Mouse (Mus musculus): ENCODE results near the gene Erg.

Erg gene

GRCm38 (mm10) chr16:95360214-95360850 lies 226.1 kb downstream of the Erg start:
- DNase-seq (ENCODE audit: extremely low read depth, insufficient read length, low spot score), result no peak

DNA sequence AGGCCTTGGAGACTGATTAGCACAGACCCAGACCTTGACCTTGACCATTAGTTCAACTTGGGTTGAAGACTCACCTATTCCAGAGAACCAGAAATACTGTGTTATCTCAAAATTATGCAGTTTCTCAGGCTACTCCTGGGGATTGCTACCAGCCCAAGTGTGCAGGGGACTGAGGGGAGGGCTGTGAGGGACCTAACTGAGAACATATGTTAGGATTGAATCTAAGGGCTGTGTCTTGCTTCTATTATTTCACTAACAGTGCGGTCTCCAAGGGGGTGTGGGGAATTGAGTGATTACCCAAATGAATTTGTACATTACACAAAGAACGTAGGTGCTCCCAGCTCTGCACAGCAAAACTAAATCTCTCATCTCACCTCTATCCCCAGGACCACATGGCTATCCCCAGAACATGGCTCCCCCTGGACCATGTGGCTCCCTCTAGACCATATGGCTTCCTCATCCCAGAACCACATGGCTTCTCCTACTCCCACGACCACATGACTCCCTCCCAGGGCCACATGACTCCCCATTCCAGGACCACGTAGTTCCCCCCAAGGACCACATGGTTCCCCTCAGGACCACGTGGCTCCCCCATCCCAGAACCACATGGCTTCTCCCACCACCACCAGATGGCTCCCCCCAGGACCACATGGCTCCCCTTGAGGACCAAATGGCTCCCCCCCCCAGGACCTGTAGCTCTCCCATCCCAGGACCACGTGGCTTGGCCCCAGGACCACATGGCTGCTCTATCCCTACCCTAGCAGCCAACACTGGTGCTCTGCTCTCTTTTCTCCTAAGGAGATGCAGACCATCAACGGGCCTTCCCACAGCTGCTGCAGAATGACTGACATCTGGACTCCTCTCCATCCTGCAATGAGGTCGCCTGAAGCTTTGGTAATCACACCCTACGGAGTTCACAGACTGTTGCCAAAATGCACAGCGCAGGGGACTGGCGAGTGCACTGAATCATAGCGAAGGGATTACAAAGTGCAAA lies 229.1 kb downstream of the Erg start:
- no peak for DNase-seq (ENCODE audit: extremely low read depth, insufficient read length, low spot score)

GRCm38 (mm10) chr16:95353838-95354237 lies 232.6 kb downstream of the Erg start:
- DNase-seq (ENCODE audit: extremely low read depth, insufficient read length, low spot score), result no peak

- no peak for DNase-seq (ENCODE audit: extremely low read depth, insufficient read length, low spot score)
Measured at GRCm38 (mm10) chr16:95352266-95352665, 234.1 kb downstream of the Erg start.

DNA sequence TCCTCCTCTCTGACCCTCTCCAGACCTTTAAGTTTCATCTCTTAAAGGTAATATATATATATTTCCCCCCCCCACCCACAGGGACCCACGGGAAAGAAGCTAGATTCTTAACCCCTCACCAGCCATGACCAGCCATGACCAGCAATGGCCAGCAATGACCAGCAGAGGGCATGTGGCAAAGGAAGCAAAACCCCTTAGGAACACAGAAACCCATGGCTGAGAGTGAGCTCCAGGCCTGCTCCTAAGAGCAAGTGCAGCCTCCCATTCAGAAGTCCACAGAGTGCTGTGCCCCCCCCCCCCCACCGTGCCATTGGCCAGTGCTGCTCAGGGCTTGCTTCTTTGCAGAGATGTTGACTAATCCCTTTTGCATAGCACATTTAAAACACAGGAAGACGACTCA lies 235.9 kb downstream of the Erg start:
- DNase-seq (ENCODE audit: extremely low read depth, insufficient read length, low spot score), result peak; percentile 13

GRCm38 (mm10) chr16:95349745-95350144 lies 236.6 kb downstream of the Erg start:
- DNase-seq (ENCODE audit: extremely low read depth, insufficient read length, low spot score), result no peak

- DNase-seq (ENCODE audit: extremely low read depth, insufficient read length, low spot score), result no peak
Measured at GRCm38 (mm10) chr16:95349344-95349743, 237.0 kb downstream of the Erg start.

- DNase-seq (ENCODE audit: extremely low read depth, insufficient read length, low spot score), result no peak
Measured at GRCm38 (mm10) chr16:95348555-95348954, 237.8 kb downstream of the Erg start.

DNA sequence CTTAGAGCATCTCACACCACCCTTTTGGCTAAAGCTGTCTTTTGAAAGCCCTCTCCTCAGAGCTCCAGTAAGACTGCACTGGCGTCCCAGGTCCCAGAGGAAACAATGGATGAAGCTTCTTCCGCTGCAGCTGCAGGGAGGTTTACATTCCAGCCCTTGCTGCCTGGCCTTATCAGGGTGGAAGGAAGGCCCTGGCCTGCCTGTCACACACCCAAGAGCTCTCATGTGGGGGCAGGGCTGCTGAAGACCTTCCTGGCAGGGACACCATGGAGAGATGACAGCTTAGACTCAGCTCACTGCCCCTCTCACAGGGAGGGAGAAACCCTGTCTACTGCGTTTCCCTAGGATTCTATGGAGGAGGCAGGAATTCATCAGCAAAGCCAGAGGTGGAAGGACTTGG lies 239.2 kb downstream of the Erg start:
- no peak for DNase-seq (ENCODE audit: extremely low read depth, insufficient read length, low spot score)

DNA sequence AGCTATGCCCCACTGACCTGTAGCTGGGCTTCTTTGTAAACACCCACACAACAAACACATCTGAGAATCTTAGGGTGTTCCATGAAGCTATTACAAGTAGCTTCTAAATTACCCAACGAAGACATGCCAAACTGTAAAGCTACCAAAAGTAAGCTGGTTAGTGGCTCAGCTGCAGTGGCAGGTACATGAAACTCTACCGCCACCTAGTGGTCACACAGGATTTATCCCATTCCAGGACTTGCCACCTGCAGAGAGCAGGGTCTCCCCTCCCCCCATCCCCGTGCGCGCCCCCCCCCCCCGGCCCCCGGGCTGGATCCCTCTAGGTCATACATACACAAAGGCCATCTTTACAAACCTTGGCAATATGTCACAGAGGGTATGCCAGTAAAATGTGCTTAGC lies 240.5 kb downstream of the Erg start:
- DNase-seq (ENCODE audit: extremely low read depth, insufficient read length, low spot score), result no peak

DNA sequence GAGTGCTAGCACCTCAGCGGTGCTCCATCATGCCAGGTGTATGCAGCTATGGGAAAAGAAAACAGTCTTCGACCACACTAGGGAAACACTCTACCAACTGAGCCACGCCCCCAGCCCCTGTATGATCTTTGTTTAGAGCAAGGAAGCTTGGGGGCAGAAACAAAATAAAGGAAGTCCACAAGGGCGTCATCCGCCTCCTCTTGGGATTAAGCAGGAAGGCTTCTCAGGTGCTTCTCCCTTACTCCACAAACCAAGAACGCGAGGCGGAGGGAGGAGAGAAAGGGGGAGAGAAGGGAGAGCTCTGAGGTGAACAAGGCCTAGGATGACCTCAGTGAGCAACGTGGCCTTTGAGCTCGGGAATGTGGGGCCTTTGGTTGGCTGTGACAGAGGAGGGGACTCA lies 241.4 kb downstream of the Erg start:
- no peak for DNase-seq (ENCODE audit: extremely low read depth, insufficient read length, low spot score)

GRCm38 (mm10) chr16:95342030-95342429 lies 244.4 kb downstream of the Erg start:
- no peak for DNase-seq (ENCODE audit: extremely low read depth, insufficient read length, low spot score)

DNA sequence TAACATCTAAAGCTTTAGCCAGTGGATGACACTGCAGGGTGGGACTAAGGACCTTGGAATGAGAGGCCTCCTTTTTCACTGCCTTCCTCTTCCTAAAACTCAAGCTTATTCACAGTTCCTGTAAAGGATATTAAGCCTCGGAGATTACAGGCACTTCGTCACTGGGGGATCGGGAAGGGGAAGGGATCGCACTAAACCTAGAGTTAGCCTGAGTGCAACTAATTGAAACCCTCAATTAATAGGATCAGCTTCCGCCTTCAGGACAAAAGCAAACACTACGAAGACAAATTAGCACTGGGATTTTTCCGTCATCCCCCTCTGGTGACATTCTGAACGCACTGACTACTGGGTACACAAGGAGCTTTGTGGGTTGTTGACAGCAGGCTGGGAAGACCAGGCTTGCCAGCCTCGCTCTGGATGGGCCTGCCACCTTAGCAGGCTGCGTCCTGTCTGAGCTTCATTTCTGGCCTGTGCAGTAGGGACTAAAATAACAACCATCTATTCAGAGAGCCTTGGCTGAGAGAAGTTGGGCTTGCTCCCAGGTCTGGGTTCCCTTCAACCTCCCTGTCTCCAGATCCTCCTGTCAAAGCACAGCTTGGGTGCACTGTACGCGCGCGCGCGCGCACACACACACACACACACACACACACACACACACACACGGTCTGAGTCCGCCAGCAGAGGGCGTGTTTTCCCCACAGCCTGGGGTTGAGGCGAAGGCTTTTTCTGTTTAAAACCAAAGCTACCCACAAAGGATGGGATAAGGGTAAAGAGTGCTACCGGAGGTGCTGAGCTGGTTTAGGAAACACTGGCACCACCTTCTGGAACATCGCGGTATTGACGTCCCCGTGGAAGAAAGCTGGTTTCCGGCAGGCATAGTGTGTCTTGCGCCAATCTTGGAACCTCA lies 245.3 kb downstream of the Erg start:
- no peak for DNase-seq (ENCODE audit: extremely low read depth, insufficient read length, low spot score)

- no peak for DNase-seq (ENCODE audit: extremely low read depth, insufficient read length, low spot score)
Measured at GRCm38 (mm10) chr16:95332159-95332558, 254.2 kb downstream of the Erg start.

DNA sequence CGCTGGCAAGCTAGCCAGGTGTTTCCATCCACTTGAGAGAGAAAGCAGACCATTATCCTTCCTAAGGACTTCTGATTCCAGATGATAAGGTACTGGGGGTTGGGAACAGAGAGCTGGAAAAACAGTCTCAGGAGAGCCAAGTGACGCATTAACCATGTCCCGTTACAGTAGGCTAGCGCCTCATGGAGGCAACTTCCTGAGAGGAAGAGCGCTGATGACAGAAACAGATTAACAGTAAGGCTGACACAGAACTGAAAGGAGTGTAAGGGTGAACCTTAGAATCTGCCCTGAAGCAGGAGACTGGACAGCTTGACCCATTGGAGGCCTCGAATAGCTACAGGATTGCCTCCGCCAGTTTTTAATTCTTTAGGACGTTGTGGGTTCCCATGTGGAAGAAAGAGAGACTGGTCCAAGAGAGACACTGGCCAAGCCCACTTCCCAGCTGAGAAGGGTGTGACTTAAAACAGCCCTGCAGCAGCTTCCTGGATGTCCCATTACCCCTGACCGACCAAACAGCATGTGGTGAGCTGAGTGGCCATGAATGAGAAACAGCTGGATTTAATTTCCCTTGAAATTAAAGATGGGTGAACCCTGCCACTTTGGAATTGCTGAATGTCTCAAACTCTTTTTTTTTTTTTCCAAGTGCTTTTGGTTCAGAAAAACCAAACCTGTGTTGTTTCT lies 264.3 kb downstream of the Erg start:
- no peak for DNase-seq (ENCODE audit: extremely low read depth, insufficient read length, low spot score)
